Mouse (Mus musculus) MEL (cell line): ENCODE data around the gene Trmt1. TPM values are rescaled to one million over a fixed set of nuclear protein-coding genes. Genes with fewer than 3 reads are reported as not detected.

Experiments used
- DNase-seq: peaks from one replicate; pipeline ENCODE4 v3.0.0; 2011; ENCODE audit warnings: low read depth, low spot score
- H3K27ac ChIP-seq: 2 replicates; pipeline ENCODE4 v1.5.1; 2012; ENCODE audit warnings: low read depth, mild to moderate bottlenecking, control low read depth, low read length, moderate library complexity; ENCODE audit not compliant: control insufficient read depth
- H3K27me3 ChIP-seq, 2 experiments: fragments of 150-350 bp in 1 of 2; sonication (generic) in 1 of 2; 2 replicates each; pipeline ENCODE4 v1.6.1; 2012; ENCODE audit warnings: low read length in 2 of 2, mild to moderate bottlenecking in 2 of 2, improper control_type of control experiment in 1 of 2, moderate library complexity in 1 of 2; ENCODE audit not compliant: insufficient read depth in 2 of 2, control insufficient read depth in 1 of 2
- H3K36me3 ChIP-seq, 2 experiments: 2 replicates each; pipeline ENCODE4 v1.6.1; 2012 to 2014; ENCODE audit warnings: low read length in 2 of 2, improper control_type of control experiment in 1 of 2, inconsistent platforms in 1 of 2, mild to moderate bottlenecking in 1 of 2; ENCODE audit not compliant: insufficient read depth in 2 of 2, control insufficient read depth in 1 of 2
- H3K4me1 ChIP-seq, 2 experiments: fragments of 150-350 bp in 1 of 2; sonication (generic) in 1 of 2; 2 replicates each; pipeline ENCODE4 v1.6.1; 2012; ENCODE audit warnings: low read length in 2 of 2, improper control_type of control experiment in 1 of 2, mild to moderate bottlenecking in 1 of 2; ENCODE audit not compliant: insufficient read depth in 2 of 2, control insufficient read depth in 1 of 2
- H3K4me3 ChIP-seq, 2 experiments: fragments of 150-350 bp in 1 of 2; sonication (generic) in 1 of 2; 2 replicates each; pipeline ENCODE4 v1.5.1; 2012; ENCODE audit warnings: low read depth in 2 of 2, low read length in 2 of 2, mild to moderate bottlenecking in 2 of 2, moderate library complexity in 2 of 2, control low read depth in 1 of 2, improper control_type of control experiment in 1 of 2; ENCODE audit not compliant: control insufficient read depth in 1 of 2, insufficient read depth in 1 of 2
- H3K79me2 ChIP-seq: 2 replicates; pipeline ENCODE4 v1.6.1; 2012; ENCODE audit warnings: mild to moderate bottlenecking, low read length, moderate library complexity; ENCODE audit not compliant: control insufficient read depth, poor library complexity, insufficient read depth
- H3K9ac ChIP-seq: 2 replicates; pipeline ENCODE4 v1.6.1; 2012; ENCODE audit warnings: low read depth, mild to moderate bottlenecking, control low read depth, low read length, moderate library complexity; ENCODE audit not compliant: control insufficient read depth, poor library complexity, severe bottlenecking
- H3K9me3 ChIP-seq: fragments of 150-350 bp; sonication (generic); replicated peaks from 2 replicates; pipeline ENCODE4 v1.6.1; 2012; ENCODE audit warnings: mild to moderate bottlenecking, low read length, improper control_type of control experiment, moderate library complexity; ENCODE audit not compliant: insufficient read depth
- CHD1 ChIP-seq: IDR thresholded peaks from 2 replicates; pipeline ENCODE4 v1.6.1; 2012; ENCODE audit warnings: low read depth, mild to moderate bottlenecking, inconsistent platforms, low read length, improper control_type of control experiment
- CHD2 ChIP-seq: IDR thresholded peaks from 2 replicates; pipeline ENCODE4 v1.6.1; 2011; ENCODE audit warnings: low read length, improper control_type of control experiment
- E2F4 ChIP-seq: IDR thresholded peaks from 2 replicates; pipeline ENCODE4 v1.6.1; 2011; ENCODE audit warnings: low read depth, low read length, improper control_type of control experiment, borderline replicate concordance
- ELF1 ChIP-seq: IDR thresholded peaks from 2 replicates; pipeline ENCODE4 v1.6.1; 2014; ENCODE audit warnings: low read depth, mild to moderate bottlenecking, inconsistent platforms, low read length, improper control_type of control experiment, moderate library complexity
- HCFC1 ChIP-seq: IDR thresholded peaks from 2 replicates; pipeline ENCODE4 v1.6.1; 2012; ENCODE audit warnings: low read depth, mild to moderate bottlenecking, inconsistent platforms, low read length, improper control_type of control experiment, moderate library complexity
- MAFK ChIP-seq: IDR thresholded peaks from 2 replicates; pipeline ENCODE4 v1.6.1; 2011; ENCODE audit warnings: low read depth, mild to moderate bottlenecking, low read length, improper control_type of control experiment, borderline replicate concordance
- MXI1 ChIP-seq: IDR thresholded peaks from 2 replicates; pipeline ENCODE4 v1.6.1; 2011; ENCODE audit warnings: mild to moderate bottlenecking, low read depth, low read length, improper control_type of control experiment
- MYC ChIP-seq: IDR thresholded peaks from 2 replicates; pipeline ENCODE4 v1.6.1; 2011; ENCODE audit warnings: low read depth, mild to moderate bottlenecking, low read length, improper control_type of control experiment, moderate library complexity
- NELFE ChIP-seq: IDR thresholded peaks from 2 replicates; pipeline ENCODE4 v1.6.1; 2011; ENCODE audit warnings: low read depth, low read length, improper control_type of control experiment
- POLR2A ChIP-seq, 2 experiments: IDR thresholded peaks; 2 replicates each; pipeline ENCODE4 v1.6.1; 2011 to 2012; ENCODE audit warnings: low read length in 2 of 2, mild to moderate bottlenecking in 2 of 2, control low read depth in 1 of 2, improper control_type of control experiment in 1 of 2, low read depth in 1 of 2, moderate library complexity in 1 of 2; ENCODE audit not compliant: control insufficient read depth in 1 of 2, insufficient read depth in 1 of 2, poor library complexity in 1 of 2
- RCOR1 ChIP-seq: IDR thresholded peaks from 2 replicates; pipeline ENCODE4 v1.6.1; 2012; ENCODE audit warnings: low read depth, mild to moderate bottlenecking, inconsistent platforms, low read length, improper control_type of control experiment
- SMC3 ChIP-seq: IDR thresholded peaks from 2 replicates; pipeline ENCODE4 v1.6.1; 2011; ENCODE audit warnings: low read depth, low read length, improper control_type of control experiment
- TBP ChIP-seq: IDR thresholded peaks from 2 replicates; pipeline ENCODE4 v1.8.0; 2011; ENCODE audit warnings: low read depth, low read length, improper control_type of control experiment
- TCF12 ChIP-seq: IDR thresholded peaks from 2 replicates; pipeline ENCODE4 v1.6.1; 2014; ENCODE audit warnings: low read depth, mild to moderate bottlenecking, inconsistent platforms, low read length, improper control_type of control experiment, moderate library complexity
- UBTF ChIP-seq: IDR thresholded peaks from 2 replicates; pipeline ENCODE4 v1.6.1; 2012; ENCODE audit warnings: low read depth, mild to moderate bottlenecking, inconsistent platforms, low read length, improper control_type of control experiment, moderate library complexity, borderline replicate concordance; ENCODE audit not compliant: insufficient read depth
- USF1 ChIP-seq: IDR thresholded peaks from 2 replicates; pipeline ENCODE4 v1.6.1; 2014; ENCODE audit warnings: low read depth, mild to moderate bottlenecking, inconsistent platforms, low read length, improper control_type of control experiment, moderate library complexity
- ZC3H11A ChIP-seq: IDR thresholded peaks from 2 replicates; pipeline ENCODE4 v1.6.1; 2012; ENCODE audit warnings: low read depth, mild to moderate bottlenecking, inconsistent platforms, low read length, improper control_type of control experiment
- ZKSCAN1 ChIP-seq: IDR thresholded peaks from 2 replicates; pipeline ENCODE4 v1.6.1; 2012; ENCODE audit warnings: low read depth, mild to moderate bottlenecking, inconsistent platforms, low read length, improper control_type of control experiment, moderate library complexity
- polyA plus RNA-seq, 2 experiments: library from polyadenylated mRNA; stranded (reverse) in 1 of 2; unstranded in 1 of 2; fragments of >175 nt in 1 of 2; fragments of >200 nt in 1 of 2; gene quantifications; 2 replicates each; pipeline versions ENCODE4 v1.2.1 to v1.2.4; 2012; ENCODE audit warnings: low replicate concordance in 2 of 2, low read depth in 1 of 2; ENCODE audit not compliant: insufficient read length in 2 of 2, insufficient read depth in 1 of 2, missing spikeins in 1 of 2
- total RNA-seq: library from RNA; depleted of rRNA; stranded (reverse); fragments of 300-350 nt; gene quantifications from 2 replicates; pipeline ENCODE4 v1.2.3, GENCODE M21; 2012

Trmt1 gene
- total and polyA plus RNA-seq, 3 experiments: 183 to 221 TPM; not detected in 1

GRCm38 (mm10) chr8:84689091-84689915, 3.2 kb downstream of the Trmt1 start (continued):
- TF ChIP-seq SMC3 (no peak), E2F4 (no peak), TCF12 (no peak), NELFE (peak; percentile 52; the same call in 1 of the 2 replicates), RCOR1 (no peak), CHD2 (no peak), ELF1 (peak; percentile 77)

DNA sequence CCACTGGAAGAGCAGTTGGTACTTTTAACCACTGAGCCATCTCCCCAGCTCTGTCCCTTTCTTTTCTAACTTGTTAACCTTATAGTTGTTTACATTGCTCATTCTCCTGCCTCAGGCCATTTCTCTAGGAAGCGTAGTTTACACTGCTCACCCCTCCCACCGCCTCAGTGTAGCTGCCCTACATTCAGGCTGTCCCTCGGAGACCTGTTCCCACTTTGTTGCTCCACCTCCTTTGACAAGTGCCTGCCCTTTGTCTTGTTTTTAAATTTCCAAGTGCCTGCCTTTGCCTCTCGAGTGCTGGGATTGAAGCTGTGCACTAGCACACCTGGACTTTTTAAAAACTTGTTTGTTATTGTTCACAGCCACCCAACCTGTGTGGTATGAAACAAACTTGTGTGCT, 7.2 kb downstream of the Trmt1 start:
- H3K27me3 ChIP-seq: no peaks in the 10 kb centered on the region
- H3K9me3 ChIP-seq: no peaks in the 10 kb centered on the region
- H3K4me1 ChIP-seq: 0 out of 4 replicates have a peak, but pooled peaks cover 0 to 8% of the 10 kb centered on the region in 2 experiments
- peaks cover 21% of the 10 kb centered on the region for H3K79me2 ChIP-seq
- TF ChIP-seq ELF1: no peak
- no peak overlapping the region for H3K9ac ChIP-seq
- peaks cover 2 to 13% of the 10 kb centered on the region in 2 experiments for H3K36me3 ChIP-seq
- H3K4me3 ChIP-seq: no peak overlapping the region
- H3K27ac ChIP-seq: no peak overlapping the region
- DNase-seq: no peak

DNA sequence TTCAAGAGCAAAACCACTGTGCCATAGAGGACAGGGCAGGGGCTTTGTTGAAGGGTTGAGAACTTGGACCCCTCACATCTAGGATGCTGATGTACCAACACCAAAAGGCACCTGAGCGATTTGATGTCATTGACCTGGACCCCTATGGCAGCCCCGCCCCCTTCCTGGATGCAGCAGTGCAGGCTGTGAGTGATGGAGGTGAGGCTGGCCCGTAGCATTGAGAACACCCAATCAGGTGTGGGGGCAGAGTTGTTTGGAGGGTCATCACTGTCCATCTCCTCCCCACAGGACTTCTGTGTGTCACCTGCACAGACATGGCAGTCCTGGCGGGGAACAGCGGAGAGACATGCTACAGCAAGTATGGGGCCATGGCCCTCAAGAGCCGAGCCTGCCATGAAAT, 9.0 kb downstream of the Trmt1 start:
- H3K4me3 ChIP-seq: no peak overlapping the region
- no peak for TF ChIP-seq TCF12
- TF ChIP-seq MXI1: no peak
- TF ChIP-seq MAFK: no peak
- no peak for TF ChIP-seq ZC3H11A
- TF ChIP-seq CHD1: no peak
- TF ChIP-seq POLR2A (IDR thresholded peaks at IDR 0.05; ENCODE audit: control insufficient read depth in 1 of 2, insufficient read depth in 1 of 2, low read depth in 1 of 2, low read length in 2 of 2, poor library complexity in 1 of 2): no peak
- no peak for TF ChIP-seq CHD2
- no peak for TF ChIP-seq MYC
- TF ChIP-seq UBTF: no peak
- no peak for TF ChIP-seq HCFC1
- TF ChIP-seq USF1: no peak
- TF ChIP-seq ZKSCAN1: no peak
- no peak for TF ChIP-seq TBP
- TF ChIP-seq, all 39 proteins: peak for 0
- Histone ChIP-seq H3K79me2 (peaks cover 9% of the 10 kb centered on the region), H3K36me3 (peaks cover 2 to 11% of the 10 kb centered on the region in 2 experiments), H3K27me3 (no peaks in the 10 kb centered on the region), H3K4me1 (peaks cover 1 to 14% of the 10 kb centered on the region in 2 experiments; a peak in 3 of 4 replicates), H3K27ac (no peak overlapping the region), H3K9me3 (no peaks in the 10 kb centered on the region), H3K9ac (no peak overlapping the region)
- DNase-seq: no peak
